Mouse (Mus musculus) thymus, adult 2 months (tissue): ENCODE measurements around the gene Palm2. TPM values are rescaled to one million over a fixed set of nuclear protein-coding genes. Genes with fewer than 3 reads are reported as not detected.

Experiments
- DNase-seq: peaks from one replicate; pipeline ENCODE4 v3.0.0; 2021
- H3K27ac ChIP-seq: fragments of 200-500 bp; 2 replicates; pipeline ENCODE4 v1.5.1; 2012; ENCODE audit warnings: low read length, control low read depth; ENCODE audit not compliant: control insufficient read depth, insufficient read depth
- H3K27me3 ChIP-seq: fragments of 200-500 bp; 2 replicates; pipeline ENCODE4 v1.6.1; 2012; ENCODE audit warnings: mild to moderate bottlenecking, low read length, moderate library complexity, mixed read lengths; ENCODE audit not compliant: control insufficient read depth, insufficient read depth
- H3K36me3 ChIP-seq: fragments of 200-500 bp; 2 replicates; pipeline ENCODE4 v1.6.1; 2012; ENCODE audit warnings: mild to moderate bottlenecking, low read length, moderate library complexity; ENCODE audit not compliant: control insufficient read depth, insufficient read depth
- H3K4me1 ChIP-seq: fragments of 200-500 bp; replicated peaks from 2 replicates; pipeline ENCODE4 v1.6.1; 2012; ENCODE audit warnings: low read length; ENCODE audit not compliant: control insufficient read depth, insufficient read depth
- H3K4me3 ChIP-seq: fragments of 200-500 bp; 2 replicates; pipeline ENCODE4 v1.5.1; 2012; ENCODE audit warnings: mild to moderate bottlenecking, low read length, control low read depth, moderate library complexity; ENCODE audit not compliant: control insufficient read depth, insufficient read depth
- CTCF ChIP-seq: fragments of 200-500 bp; IDR thresholded peaks from 2 replicates; pipeline ENCODE4 v1.5.1; 2012; ENCODE audit warnings: mild to moderate bottlenecking, control low read depth, low read length, moderate library complexity, borderline replicate concordance; ENCODE audit not compliant: control insufficient read depth, poor library complexity, insufficient read depth; ENCODE audit errors: extremely low read depth
- POLR2A ChIP-seq: fragments of 200-500 bp; IDR thresholded peaks from 2 replicates; pipeline ENCODE4 v1.6.1; 2012; ENCODE audit warnings: mild to moderate bottlenecking, low read length, control low read depth, moderate library complexity; ENCODE audit not compliant: control insufficient read depth, poor library complexity, insufficient read depth; ENCODE audit errors: extremely low read depth
- WGBS: fragments of 180-500 bp; shearing (Covaris S2); methylation state at CpG from one replicate; pipeline ENCODE4 v1.1.7; 2018; 5-methylcytosine and 5-hydroxymethylcytosine counted together
- polyA plus RNA-seq: library from polyadenylated mRNA; depleted of rRNA; stranded (reverse); fragments of >200 nt; gene quantifications from 2 replicates; pipeline ENCODE4 v1.2.3, GENCODE M21; 2012

Palm2 gene
- polyA plus RNA-seq, 1 experiment = 0.13 TPM

DNA sequence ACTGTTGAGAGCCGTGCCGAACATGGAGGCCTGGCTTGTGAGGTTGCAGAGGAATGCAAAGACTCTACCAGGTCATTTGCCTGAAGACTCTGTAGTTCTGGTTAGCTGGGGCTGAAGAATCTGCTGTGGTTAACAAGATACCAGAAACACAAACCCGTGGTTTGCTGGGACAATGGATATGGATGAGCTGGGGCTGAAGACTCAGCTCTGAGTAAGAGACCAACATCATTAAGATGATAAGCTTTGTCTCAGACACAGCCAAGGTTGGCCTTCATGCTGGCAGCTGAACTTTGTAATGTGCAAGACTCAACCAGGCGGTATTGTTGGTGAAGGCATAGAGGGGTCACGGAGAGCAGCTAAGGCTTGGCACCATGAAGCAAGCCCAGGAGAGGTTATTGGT, 18.6 kb downstream of the Palm2 start:
- TF ChIP-seq CTCF = no peak
- no peak for TF ChIP-seq POLR2A
- 93% methylated on average over 5 of the region's 5 CpGs for WGBS
- H3K4me3 ChIP-seq = no peak overlapping the region

DNA sequence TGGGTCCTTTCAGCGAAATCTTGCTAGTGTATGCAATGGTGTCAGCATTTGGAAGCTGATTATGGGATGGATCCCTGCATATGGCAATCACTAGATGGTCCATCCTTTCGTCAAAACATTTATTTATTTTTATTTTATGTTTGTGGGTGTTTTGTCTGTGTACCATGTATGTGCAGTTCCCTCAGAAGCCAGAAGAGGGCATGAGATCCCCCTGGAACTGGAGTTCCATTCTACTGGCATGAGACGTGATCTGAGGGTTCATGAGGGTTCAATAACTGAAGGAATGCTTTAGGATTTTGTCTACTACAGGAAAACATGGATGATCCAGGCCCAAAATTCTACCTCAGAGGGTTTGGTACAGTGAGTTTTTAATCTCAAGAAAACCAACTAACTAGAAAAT, 28.3 kb downstream of the Palm2 start:
- DNase-seq = peak; percentile 11
- H3K27ac ChIP-seq = no peak overlapping the region
- H3K4me3 ChIP-seq = no peak overlapping the region
- H3K4me1 ChIP-seq = no peaks in the 10 kb centered on the region
- H3K36me3 ChIP-seq = no peaks in the 10 kb centered on the region
- 78% methylated on average over 3 of the region's 3 CpGs for WGBS
- TF ChIP-seq POLR2A (no peak), CTCF (no peak)
- no peaks in the 10 kb centered on the region for H3K27me3 ChIP-seq

More for the DNA sequence above, 18.6 kb downstream of the Palm2 start:
- Histone ChIP-seq H3K36me3 (no peaks in the 10 kb centered on the region), H3K27ac (no peak overlapping the region), H3K27me3 (no peaks in the 10 kb centered on the region), H3K4me1 (no peaks in the 10 kb centered on the region)
- DNase-seq = no peak

DNA sequence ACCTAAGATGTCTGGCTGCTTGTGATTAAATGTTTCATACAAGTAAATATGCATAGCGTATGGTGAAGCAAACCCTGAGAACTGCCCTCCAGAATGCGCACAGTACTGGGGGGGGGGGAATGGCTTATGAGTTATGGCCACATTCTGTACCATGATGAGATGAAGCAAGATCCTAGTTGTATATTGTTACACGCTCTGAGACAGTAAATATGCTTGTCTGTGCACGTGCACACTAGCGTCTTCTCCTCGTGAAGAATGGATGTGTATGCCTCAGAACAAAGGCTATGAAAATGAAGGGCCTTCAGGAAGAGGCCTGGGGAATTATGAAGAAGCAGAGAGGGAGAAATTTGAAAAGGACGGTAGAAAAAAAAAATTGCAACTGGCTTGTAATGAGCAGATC, 48.4 kb downstream of the Palm2 start:
- H3K27me3 ChIP-seq = no peaks in the 10 kb centered on the region
- no peak overlapping the region for H3K4me3 ChIP-seq
- no peaks in the 10 kb centered on the region for H3K36me3 ChIP-seq
- H3K4me1 ChIP-seq = no peaks in the 10 kb centered on the region
- TF ChIP-seq CTCF (no peak), POLR2A (no peak)
- H3K27ac ChIP-seq = no peak overlapping the region
- DNase-seq = no peak
- 93% methylated on average over 7 of the region's 7 CpGs for WGBS

DNA sequence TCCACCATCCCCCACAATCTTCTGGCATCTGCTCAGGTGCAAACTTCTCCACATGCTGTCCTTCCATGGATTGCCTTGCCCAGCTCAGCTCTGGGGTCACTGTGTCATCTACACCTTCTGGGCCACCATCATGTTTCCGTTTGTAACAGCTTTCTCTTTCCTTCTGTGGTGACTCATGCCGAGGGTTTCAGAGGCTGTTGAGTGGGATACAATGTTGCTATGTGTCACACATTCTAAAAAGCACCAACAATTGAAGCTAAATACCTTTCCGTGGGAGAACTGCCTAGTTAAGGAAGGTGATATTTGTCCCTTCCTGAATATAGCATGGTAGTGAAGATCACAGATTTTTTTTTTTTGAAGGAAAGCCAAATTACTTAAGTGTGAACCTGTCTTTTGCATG, 52.3 kb downstream of the Palm2 start:
- WGBS = 89% methylated on average over 3 of the region's 3 CpGs

DNA sequence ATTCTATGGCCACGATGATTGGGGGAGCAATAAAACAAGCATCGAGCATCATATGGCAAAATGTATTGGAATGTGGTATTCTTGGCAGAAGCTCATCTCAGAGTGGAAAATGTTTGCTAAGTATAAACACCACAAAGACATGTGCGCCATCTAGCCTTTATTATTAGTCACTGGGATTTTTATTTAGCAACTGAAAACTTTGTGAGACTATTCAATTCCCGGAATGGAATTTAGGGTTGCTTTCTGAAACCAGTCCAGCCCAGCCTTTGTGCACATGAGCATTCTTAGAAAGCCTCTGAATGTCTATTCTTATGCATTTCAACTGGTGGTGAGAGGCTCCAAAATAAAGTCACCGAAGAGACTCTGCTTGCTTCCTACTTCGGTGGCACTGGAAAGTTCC, 55.8 kb downstream of the Palm2 start:
- WGBS = 92% methylated on average over 6 of the region's 6 CpGs
- no peak for TF ChIP-seq POLR2A
- TF ChIP-seq CTCF = no peak
- H3K27me3 ChIP-seq = no peaks in the 10 kb centered on the region
- DNase-seq = no peak
- no peaks in the 10 kb centered on the region for H3K4me1 ChIP-seq
- H3K36me3 ChIP-seq = no peaks in the 10 kb centered on the region
- H3K27ac ChIP-seq = no peak overlapping the region
- H3K4me3 ChIP-seq = no peak overlapping the region

More for the DNA sequence above, 52.3 kb downstream of the Palm2 start:
- Histone ChIP-seq H3K4me3 (no peak overlapping the region), H3K27ac (no peak overlapping the region), H3K27me3 (no peaks in the 10 kb centered on the region), H3K4me1 (no peaks in the 10 kb centered on the region), H3K36me3 (no peaks in the 10 kb centered on the region)
- TF ChIP-seq CTCF = no peak
- no peak for TF ChIP-seq POLR2A
- DNase-seq = no peak

DNA sequence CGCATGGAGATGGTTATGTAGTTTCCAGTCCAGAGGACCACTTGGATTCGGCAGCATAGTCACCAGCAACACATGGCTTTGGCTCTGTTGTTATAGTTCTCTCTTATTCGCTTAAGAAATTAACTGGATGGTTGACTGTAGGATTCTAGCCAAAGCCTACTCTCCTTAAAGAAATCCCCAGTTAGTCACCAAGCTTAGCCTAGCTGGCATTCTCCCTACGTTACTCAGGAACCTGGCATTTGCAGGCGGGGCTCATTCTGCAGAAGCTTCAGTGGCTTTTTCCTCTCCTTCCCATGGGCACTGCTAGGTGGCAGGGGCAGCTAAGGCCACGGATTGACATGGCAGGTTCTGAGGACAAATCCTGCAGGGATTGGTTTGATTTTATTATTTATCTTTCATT, 70.7 kb downstream of the Palm2 start:
- H3K27ac ChIP-seq = no peak overlapping the region
- H3K4me3 ChIP-seq = no peak overlapping the region
- WGBS = 95% methylated on average over 6 of the region's 6 CpGs
- TF ChIP-seq CTCF (no peak), POLR2A (no peak)
- no peak for DNase-seq
- no peaks in the 10 kb centered on the region for H3K4me1 ChIP-seq
- H3K36me3 ChIP-seq = no peaks in the 10 kb centered on the region
- H3K27me3 ChIP-seq = no peaks in the 10 kb centered on the region

DNA sequence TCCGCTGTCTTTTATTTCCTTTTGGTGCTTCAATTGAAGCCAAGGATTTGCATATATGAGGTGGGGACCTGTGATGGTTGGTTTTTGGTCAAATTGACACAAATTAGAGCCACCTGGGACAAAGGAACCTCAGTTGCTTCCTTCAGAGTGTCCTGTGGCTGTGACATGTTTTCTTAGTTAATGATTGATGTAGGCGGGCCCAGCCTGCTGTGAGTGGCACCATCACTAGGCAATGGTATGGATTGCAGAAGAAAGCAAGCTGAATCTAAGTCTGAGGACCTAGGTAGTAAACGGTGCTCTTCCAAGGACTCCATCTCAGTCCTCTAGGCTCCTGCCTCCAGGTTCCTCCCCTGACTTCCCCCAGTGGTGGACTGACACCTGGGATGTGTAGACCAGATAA, 76.5 kb downstream of the Palm2 start:
- TF ChIP-seq POLR2A = no peak
- 86% methylated on average over 3 of the region's 3 CpGs for WGBS
- Histone ChIP-seq H3K36me3 (no peaks in the 10 kb centered on the region), H3K4me1 (no peaks in the 10 kb centered on the region), H3K4me3 (no peak overlapping the region), H3K27me3 (no peaks in the 10 kb centered on the region), H3K27ac (no peak overlapping the region)
- no peak for DNase-seq
